Mouse (Mus musculus) MEL (cell line): ENCODE measurements around the gene Tmem231. TPM values are rescaled to one million over a fixed set of nuclear protein-coding genes. Genes with fewer than 3 reads are reported as not detected.

Source experiments
- DNase-seq: peaks from one replicate; pipeline ENCODE4 v3.0.0; 2011; ENCODE audit warnings: low read depth, low spot score
- H3K27ac ChIP-seq: 2 replicates; pipeline ENCODE4 v1.5.1; 2012; ENCODE audit warnings: low read depth, mild to moderate bottlenecking, control low read depth, low read length, moderate library complexity; ENCODE audit not compliant: control insufficient read depth
- H3K27me3 ChIP-seq, 2 experiments: fragments of 150-350 bp in 1 of 2; sonication (generic) in 1 of 2; 2 replicates each; pipeline ENCODE4 v1.6.1; 2012; ENCODE audit warnings: low read length in 2 of 2, mild to moderate bottlenecking in 2 of 2, improper control_type of control experiment in 1 of 2, moderate library complexity in 1 of 2; ENCODE audit not compliant: insufficient read depth in 2 of 2, control insufficient read depth in 1 of 2
- H3K36me3 ChIP-seq, 2 experiments: 2 replicates each; pipeline ENCODE4 v1.6.1; 2012 to 2014; ENCODE audit warnings: low read length in 2 of 2, improper control_type of control experiment in 1 of 2, inconsistent platforms in 1 of 2, mild to moderate bottlenecking in 1 of 2; ENCODE audit not compliant: insufficient read depth in 2 of 2, control insufficient read depth in 1 of 2
- H3K4me1 ChIP-seq, 2 experiments: fragments of 150-350 bp in 1 of 2; sonication (generic) in 1 of 2; 2 replicates each; pipeline ENCODE4 v1.6.1; 2012; ENCODE audit warnings: low read length in 2 of 2, improper control_type of control experiment in 1 of 2, mild to moderate bottlenecking in 1 of 2; ENCODE audit not compliant: insufficient read depth in 2 of 2, control insufficient read depth in 1 of 2
- H3K4me3 ChIP-seq, 2 experiments: fragments of 150-350 bp in 1 of 2; sonication (generic) in 1 of 2; 2 replicates each; pipeline ENCODE4 v1.5.1; 2012; ENCODE audit warnings: low read depth in 2 of 2, low read length in 2 of 2, mild to moderate bottlenecking in 2 of 2, moderate library complexity in 2 of 2, control low read depth in 1 of 2, improper control_type of control experiment in 1 of 2; ENCODE audit not compliant: control insufficient read depth in 1 of 2, insufficient read depth in 1 of 2
- H3K79me2 ChIP-seq: 2 replicates; pipeline ENCODE4 v1.6.1; 2012; ENCODE audit warnings: mild to moderate bottlenecking, low read length, moderate library complexity; ENCODE audit not compliant: control insufficient read depth, poor library complexity, insufficient read depth
- H3K9ac ChIP-seq: 2 replicates; pipeline ENCODE4 v1.6.1; 2012; ENCODE audit warnings: low read depth, mild to moderate bottlenecking, control low read depth, low read length, moderate library complexity; ENCODE audit not compliant: control insufficient read depth, poor library complexity, severe bottlenecking
- H3K9me3 ChIP-seq: fragments of 150-350 bp; sonication (generic); replicated peaks from 2 replicates; pipeline ENCODE4 v1.6.1; 2012; ENCODE audit warnings: mild to moderate bottlenecking, low read length, improper control_type of control experiment, moderate library complexity; ENCODE audit not compliant: insufficient read depth
- CHD2 ChIP-seq: IDR thresholded peaks from 2 replicates; pipeline ENCODE4 v1.6.1; 2011; ENCODE audit warnings: low read length, improper control_type of control experiment
- E2F4 ChIP-seq: IDR thresholded peaks from 2 replicates; pipeline ENCODE4 v1.6.1; 2011; ENCODE audit warnings: low read depth, low read length, improper control_type of control experiment, borderline replicate concordance
- ELF1 ChIP-seq: IDR thresholded peaks from 2 replicates; pipeline ENCODE4 v1.6.1; 2014; ENCODE audit warnings: low read depth, mild to moderate bottlenecking, inconsistent platforms, low read length, improper control_type of control experiment, moderate library complexity
- EP300 ChIP-seq, 2 experiments: IDR thresholded peaks; 2 replicates each; pipeline ENCODE4 v1.6.1; 2011; ENCODE audit warnings: improper control_type of control experiment in 2 of 2, low read length in 2 of 2, low read depth in 1 of 2, mild to moderate bottlenecking in 1 of 2
- GATA1 ChIP-seq: IDR thresholded peaks from 2 replicates; pipeline ENCODE4 v1.6.1; 2011; ENCODE audit warnings: low read depth, low read length, improper control_type of control experiment
- HCFC1 ChIP-seq: IDR thresholded peaks from 2 replicates; pipeline ENCODE4 v1.6.1; 2012; ENCODE audit warnings: low read depth, mild to moderate bottlenecking, inconsistent platforms, low read length, improper control_type of control experiment, moderate library complexity
- JUND ChIP-seq: IDR thresholded peaks from 2 replicates; pipeline ENCODE4 v1.6.1; 2011; ENCODE audit warnings: low read depth, mild to moderate bottlenecking, improper control_type of control experiment, low read length
- KAT2A ChIP-seq: conservative IDR thresholded peaks from 2 replicates; pipeline ENCODE4 v1.6.1; 2012; ENCODE audit warnings: low read depth, low read length, improper control_type of control experiment, inconsistent platforms
- MAFK ChIP-seq: IDR thresholded peaks from 2 replicates; pipeline ENCODE4 v1.6.1; 2011; ENCODE audit warnings: low read depth, mild to moderate bottlenecking, low read length, improper control_type of control experiment, borderline replicate concordance
- MAX ChIP-seq: IDR thresholded peaks from 2 replicates; pipeline ENCODE4 v1.6.1; 2011; ENCODE audit warnings: low read length, improper control_type of control experiment
- MAZ ChIP-seq: IDR thresholded peaks from 2 replicates; pipeline ENCODE4 v1.6.1; 2012; ENCODE audit warnings: low read depth, mild to moderate bottlenecking, inconsistent platforms, low read length, improper control_type of control experiment
- MXI1 ChIP-seq: IDR thresholded peaks from 2 replicates; pipeline ENCODE4 v1.6.1; 2011; ENCODE audit warnings: mild to moderate bottlenecking, low read depth, low read length, improper control_type of control experiment
- MYC ChIP-seq: IDR thresholded peaks from 2 replicates; pipeline ENCODE4 v1.6.1; 2011; ENCODE audit warnings: low read depth, mild to moderate bottlenecking, low read length, improper control_type of control experiment, moderate library complexity
- NELFE ChIP-seq: IDR thresholded peaks from 2 replicates; pipeline ENCODE4 v1.6.1; 2011; ENCODE audit warnings: low read depth, low read length, improper control_type of control experiment
- POLR2A ChIP-seq, 2 experiments: IDR thresholded peaks; 2 replicates each; pipeline ENCODE4 v1.6.1; 2011 to 2012; ENCODE audit warnings: low read length in 2 of 2, mild to moderate bottlenecking in 2 of 2, control low read depth in 1 of 2, improper control_type of control experiment in 1 of 2, low read depth in 1 of 2, moderate library complexity in 1 of 2; ENCODE audit not compliant: control insufficient read depth in 1 of 2, insufficient read depth in 1 of 2, poor library complexity in 1 of 2
- RAD21 ChIP-seq: IDR thresholded peaks from 2 replicates; pipeline ENCODE4 v1.6.1; 2011; ENCODE audit warnings: mild to moderate bottlenecking, low read depth, low read length, improper control_type of control experiment
- RCOR1 ChIP-seq: IDR thresholded peaks from 2 replicates; pipeline ENCODE4 v1.6.1; 2012; ENCODE audit warnings: low read depth, mild to moderate bottlenecking, inconsistent platforms, low read length, improper control_type of control experiment
- SIN3A ChIP-seq: IDR thresholded peaks from 2 replicates; pipeline ENCODE4 v1.6.1; 2012; ENCODE audit warnings: low read length, improper control_type of control experiment, inconsistent platforms
- SMC3 ChIP-seq: IDR thresholded peaks from 2 replicates; pipeline ENCODE4 v1.6.1; 2011; ENCODE audit warnings: low read depth, low read length, improper control_type of control experiment
- TBP ChIP-seq: IDR thresholded peaks from 2 replicates; pipeline ENCODE4 v1.8.0; 2011; ENCODE audit warnings: low read depth, low read length, improper control_type of control experiment
- UBTF ChIP-seq: IDR thresholded peaks from 2 replicates; pipeline ENCODE4 v1.6.1; 2012; ENCODE audit warnings: low read depth, mild to moderate bottlenecking, inconsistent platforms, low read length, improper control_type of control experiment, moderate library complexity, borderline replicate concordance; ENCODE audit not compliant: insufficient read depth
- USF1 ChIP-seq: IDR thresholded peaks from 2 replicates; pipeline ENCODE4 v1.6.1; 2014; ENCODE audit warnings: low read depth, mild to moderate bottlenecking, inconsistent platforms, low read length, improper control_type of control experiment, moderate library complexity
- polyA plus RNA-seq, 2 experiments: library from polyadenylated mRNA; stranded (reverse) in 1 of 2; unstranded in 1 of 2; fragments of >175 nt in 1 of 2; fragments of >200 nt in 1 of 2; gene quantifications; 2 replicates each; pipeline versions ENCODE4 v1.2.1 to v1.2.4; 2012; ENCODE audit warnings: low replicate concordance in 2 of 2, low read depth in 1 of 2; ENCODE audit not compliant: insufficient read length in 2 of 2, insufficient read depth in 1 of 2, missing spikeins in 1 of 2
- total RNA-seq: library from RNA; depleted of rRNA; stranded (reverse); fragments of 300-350 nt; gene quantifications from 2 replicates; pipeline ENCODE4 v1.2.3, GENCODE M21; 2012

The Tmem231 gene
- total and polyA plus RNA-seq, 3 experiments, result 0.85 to 2.5 TPM; not detected in 1

DNA sequence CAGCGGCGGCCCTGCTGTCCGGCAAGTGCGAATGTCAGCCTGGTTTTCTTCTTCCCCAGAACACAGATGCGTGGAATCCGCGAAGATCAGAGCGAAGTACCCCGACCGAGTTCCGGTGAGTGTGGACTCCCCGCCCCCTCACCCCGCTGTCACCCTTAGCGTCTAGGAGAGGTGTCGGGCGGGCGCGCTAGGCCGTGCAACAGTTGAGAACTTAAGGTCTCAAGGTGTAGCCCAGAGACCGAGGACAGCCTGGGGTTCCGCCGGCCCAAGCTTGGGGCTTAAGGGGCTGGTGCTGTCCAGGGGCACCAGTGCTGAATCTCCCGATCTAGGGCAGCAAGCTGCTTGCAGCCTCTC, 7.4 kb upstream of the Tmem231 start (continued):
- TF ChIP-seq KAT2A (no peak), MAZ (no peak), TBP (no peak)

GRCm38 (mm10) chr8:111940171-111941100, 6.8 kb upstream of the Tmem231 start, which contains the start of gene Gabarapl2:
Gabarapl2 (plus strand) TSS chr8:111940703.
- Histone ChIP-seq H3K36me3 (peaks cover 0 to 12% of the 10 kb centered on the region in 2 experiments; a peak in 3 of 4 replicates), H3K9ac (peak within 1 kb of the TSS; percentile 72), H3K27ac (peak within 1 kb of the TSS; percentile 21; the same call in 1 of the 2 replicates), H3K27me3 (no peaks in the 10 kb centered on the region), H3K9me3 (no peaks in the 10 kb centered on the region), H3K79me2 (peaks cover 5% of the 10 kb centered on the region; the same call in 1 of the 2 replicates), H3K4me1 (peaks cover 4 to 18% of the 10 kb centered on the region in 2 experiments), H3K4me3 (peak within 1 kb of the TSS; percentile 75 to 93)
- peak; percentile 13 to 39; a peak in 1 of 4 replicates for TF ChIP-seq POLR2A (IDR thresholded peaks at IDR 0.05; ENCODE audit: control insufficient read depth in 1 of 2, insufficient read depth in 1 of 2, low read depth in 1 of 2, low read length in 2 of 2, poor library complexity in 1 of 2)
- TF ChIP-seq EP300 (IDR thresholded peaks at IDR 0.05; ENCODE audit: low read depth in 1 of 2, low read length in 2 of 2), result 0 out of 4 replicates have a peak, but pooled peaks of 1 of the 2 experiments have one; percentile 11
- no peak for TF ChIP-seq UBTF
- TF ChIP-seq SIN3A, result peak; percentile 23
- no peak for TF ChIP-seq CHD2
- 0 out of 2 replicates have a peak, but pooled peaks have one; percentile 21 for TF ChIP-seq RCOR1
- TF ChIP-seq ELF1, result peak; percentile 61
- 0 out of 2 replicates have a peak, but pooled peaks have one; percentile 51 for TF ChIP-seq E2F4
- TF ChIP-seq JUND, result no peak
- TF ChIP-seq HCFC1, result peak; percentile 77
- peak; percentile 46; the same call in 1 of the 2 replicates for TF ChIP-seq NELFE
- peak; percentile 96 for DNase-seq

DNA sequence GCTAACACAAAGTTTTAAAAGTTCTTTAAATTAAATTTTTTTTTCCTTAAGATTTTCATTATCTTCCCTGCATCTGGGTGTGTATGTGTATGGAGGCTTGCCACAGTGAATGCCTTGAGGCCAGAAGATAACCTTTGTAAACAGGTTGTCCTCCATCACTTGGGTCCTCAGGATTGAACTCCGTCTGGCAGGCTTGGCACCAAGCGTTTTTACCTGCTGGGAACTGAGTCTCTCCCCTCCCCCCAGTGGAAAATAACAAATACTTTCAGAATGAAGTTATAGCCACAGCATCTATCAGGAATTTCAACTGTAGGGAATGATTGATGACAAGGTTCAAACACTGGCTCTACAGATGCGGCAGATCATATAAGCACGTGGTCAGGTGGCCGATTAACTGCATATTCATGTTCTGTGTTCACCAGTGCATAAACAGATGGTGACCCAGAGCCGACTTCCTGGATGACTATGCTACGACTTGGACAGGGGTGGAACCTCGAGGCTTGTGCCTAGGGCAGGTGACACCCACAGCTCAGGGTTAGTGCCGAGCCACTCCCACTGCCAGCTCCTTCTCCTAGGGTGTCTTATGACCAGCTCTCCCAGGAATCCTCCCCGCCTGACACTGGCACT, 5.9 kb upstream of the Tmem231 start:
- Histone ChIP-seq H3K79me2 (peaks cover 5% of the 10 kb centered on the region; the same call in 1 of the 2 replicates), H3K4me3 (peak overlapping the region; percentile 75 to 93), H3K36me3 (peaks cover 0 to 12% of the 10 kb centered on the region in 2 experiments; a peak in 3 of 4 replicates), H3K9ac (peak overlapping the region; percentile 53), H3K27me3 (no peaks in the 10 kb centered on the region), H3K9me3 (no peaks in the 10 kb centered on the region), H3K27ac (peak overlapping the region; percentile 3; the same call in 1 of the 2 replicates), H3K4me1 (peaks cover 4 to 18% of the 10 kb centered on the region in 2 experiments)
- peak; percentile 43 for TF ChIP-seq ELF1
- no peak for TF ChIP-seq MAFK
- peak; percentile 94 for TF ChIP-seq MAX
- TF ChIP-seq RAD21, result no peak
- TF ChIP-seq MAZ, result 0 out of 2 replicates have a peak, but pooled peaks have one; percentile 6
- no peak for TF ChIP-seq CHD2
- no peak for TF ChIP-seq SMC3
- peak; percentile 66 for TF ChIP-seq MYC
- 0 out of 2 replicates have a peak, but pooled peaks have one; percentile 11 for TF ChIP-seq SIN3A
- TF ChIP-seq POLR2A (IDR thresholded peaks at IDR 0.05; ENCODE audit: control insufficient read depth in 1 of 2, insufficient read depth in 1 of 2, low read depth in 1 of 2, low read length in 2 of 2, poor library complexity in 1 of 2), result no peak
- TF ChIP-seq MXI1, result peak; percentile 68
- peak; percentile 60; the same call in 1 of the 2 replicates for TF ChIP-seq USF1
- peak; percentile 19; the same call in 1 of the 2 replicates for TF ChIP-seq HCFC1
- TF ChIP-seq KAT2A, result no peak
- TF ChIP-seq UBTF, result no peak
- TF ChIP-seq GATA1, result no peak
- no peak for TF ChIP-seq NELFE
- DNase-seq, result peak; percentile 75
